Mouse (Mus musculus): ENCODE results near the gene Ubap2l. TPM values are rescaled to one million over a fixed set of nuclear protein-coding genes. Genes with fewer than 3 reads are reported as not detected.

Gene Ubap2l
- polyA plus RNA-seq, 1 experiment from 2014 or later = 157 TPM

DNA sequence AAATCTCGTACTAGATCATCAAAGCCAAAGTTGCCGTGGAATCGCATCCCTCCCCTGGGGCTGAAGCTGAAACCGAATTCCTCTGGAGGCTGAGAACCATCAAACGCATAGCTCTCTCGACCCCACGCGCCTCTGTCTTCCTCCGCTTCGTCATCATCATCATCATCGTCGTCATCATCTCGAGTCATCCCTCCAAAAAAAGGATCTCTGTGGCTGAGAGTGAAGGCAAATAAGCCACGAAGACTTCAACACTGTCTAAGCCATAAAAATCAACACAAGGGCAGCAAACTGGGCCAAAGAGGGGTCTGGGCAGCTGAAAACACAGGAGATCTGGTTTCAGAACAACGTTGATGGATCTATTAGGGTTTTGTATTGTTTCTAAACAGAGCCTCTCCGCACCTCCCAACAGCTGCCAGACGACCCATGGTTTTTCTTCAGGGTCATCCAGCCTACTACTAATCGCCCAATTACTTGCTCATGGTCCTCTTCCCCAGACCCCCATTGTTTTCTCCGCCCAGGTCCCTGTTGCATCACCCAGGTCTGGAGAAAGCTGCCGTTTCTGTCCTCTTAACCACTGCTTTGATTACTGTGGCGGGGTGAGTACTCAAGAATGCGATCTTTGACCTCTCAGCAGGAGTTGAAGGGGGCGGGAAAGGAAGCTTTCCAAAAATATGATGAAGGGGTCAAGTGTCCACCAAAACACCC is 54.5 kb downstream of the Ubap2l start:
- peak; percentile 76 for ATAC-seq (ENCODE audit: borderline replicate concordance, extremely low read depth, low FRiP score, low TSS enrichment)
- WGBS = 5% methylated on average over 23 of the region's 23 CpGs

GRCm38 (mm10) chr3:89994807-89995515 is 57.5 kb downstream of the Ubap2l start:
- WGBS = 89% methylated on average over 5 of the region's 5 CpGs
- no peak for ATAC-seq (ENCODE audit: borderline replicate concordance, extremely low read depth, low FRiP score, low TSS enrichment)
- Histone ChIP-seq H3K27ac (no peak overlapping the region), H3K4me1 (peaks cover 16% of the 10 kb centered on the region), H3K9ac (no peak overlapping the region), H3K27me3 (no peaks in the 10 kb centered on the region), H3K36me3 (peaks cover 30% of the 10 kb centered on the region), H3K4me3 (no peak overlapping the region), H3K9me3 (no peaks in the 10 kb centered on the region), H3K4me2 (no peak overlapping the region)

More for the DNA sequence above, 54.5 kb downstream of the Ubap2l start:
- Histone ChIP-seq H3K27me3 (no peaks in the 10 kb centered on the region), H3K9ac (peak overlapping the region; percentile 74), H3K36me3 (peaks cover 51% of the 10 kb centered on the region), H3K9me3 (no peaks in the 10 kb centered on the region), H3K4me3 (peak overlapping the region; percentile 64), H3K4me2 (peak overlapping the region; percentile 92), H3K4me1 (peaks cover 16% of the 10 kb centered on the region), H3K27ac (peak overlapping the region; percentile 94)

- WGBS = 89% methylated on average over 4 of the region's 4 CpGs
- H3K36me3 ChIP-seq = peaks cover 5% of the 10 kb centered on the region; the same call in 1 of the 2 replicates
- H3K4me1 ChIP-seq = no peaks in the 10 kb centered on the region
- H3K9me3 ChIP-seq = no peaks in the 10 kb centered on the region
- H3K27me3 ChIP-seq = no peaks in the 10 kb centered on the region
- no peak overlapping the region for H3K4me3 ChIP-seq
- H3K27ac ChIP-seq = no peak overlapping the region
- no peak overlapping the region for H3K4me2 ChIP-seq
- H3K9ac ChIP-seq = no peak overlapping the region
- ATAC-seq (ENCODE audit: borderline replicate concordance, extremely low read depth, low FRiP score, low TSS enrichment) = no peak
Observed at GRCm38 (mm10) chr3:89987822-89988221, 64.6 kb downstream of the Ubap2l start.

GRCm38 (mm10) chr3:89987211-89987610 is 65.2 kb downstream of the Ubap2l start:
- H3K4me3 ChIP-seq = no peak overlapping the region
- H3K27me3 ChIP-seq = no peaks in the 10 kb centered on the region
- no peak overlapping the region for H3K27ac ChIP-seq
- no peaks in the 10 kb centered on the region for H3K4me1 ChIP-seq
- WGBS = 51% methylated on average over 3 of the region's 3 CpGs
- ATAC-seq (ENCODE audit: borderline replicate concordance, extremely low read depth, low FRiP score, low TSS enrichment) = no peak
- H3K36me3 ChIP-seq = 0 out of 2 replicates have a peak, but pooled peaks cover 2% of the 10 kb centered on the region
- H3K4me2 ChIP-seq = no peak overlapping the region
- no peaks in the 10 kb centered on the region for H3K9me3 ChIP-seq
- H3K9ac ChIP-seq = no peak overlapping the region

- H3K9me3 ChIP-seq = no peaks in the 10 kb centered on the region
- H3K4me2 ChIP-seq = no peak overlapping the region
- H3K27me3 ChIP-seq = no peaks in the 10 kb centered on the region
- no peak overlapping the region for H3K27ac ChIP-seq
- H3K4me1 ChIP-seq = no peaks in the 10 kb centered on the region
- 69% methylated on average over 5 of the region's 5 CpGs for WGBS
- no peak overlapping the region for H3K9ac ChIP-seq
- no peaks in the 10 kb centered on the region for H3K36me3 ChIP-seq
- H3K4me3 ChIP-seq = no peak overlapping the region
- no peak for ATAC-seq (ENCODE audit: borderline replicate concordance, extremely low read depth, low FRiP score, low TSS enrichment)
Observed at GRCm38 (mm10) chr3:89982426-89982825, 70.0 kb downstream of the Ubap2l start.

- H3K9me3 ChIP-seq = no peaks in the 10 kb centered on the region
- no peak overlapping the region for H3K4me3 ChIP-seq
- no peak overlapping the region for H3K27ac ChIP-seq
- H3K4me2 ChIP-seq = no peak overlapping the region
- no peaks in the 10 kb centered on the region for H3K4me1 ChIP-seq
- H3K9ac ChIP-seq = no peak overlapping the region
- ATAC-seq (ENCODE audit: borderline replicate concordance, extremely low read depth, low FRiP score, low TSS enrichment) = no peak
- H3K27me3 ChIP-seq = no peaks in the 10 kb centered on the region
- no peaks in the 10 kb centered on the region for H3K36me3 ChIP-seq
Observed at GRCm38 (mm10) chr3:89976859-89977258, 75.6 kb downstream of the Ubap2l start.

- H3K9ac ChIP-seq = no peak overlapping the region
Observed at GRCm38 (mm10) chr3:89968509-89968908, 83.9 kb downstream of the Ubap2l start.

DNA sequence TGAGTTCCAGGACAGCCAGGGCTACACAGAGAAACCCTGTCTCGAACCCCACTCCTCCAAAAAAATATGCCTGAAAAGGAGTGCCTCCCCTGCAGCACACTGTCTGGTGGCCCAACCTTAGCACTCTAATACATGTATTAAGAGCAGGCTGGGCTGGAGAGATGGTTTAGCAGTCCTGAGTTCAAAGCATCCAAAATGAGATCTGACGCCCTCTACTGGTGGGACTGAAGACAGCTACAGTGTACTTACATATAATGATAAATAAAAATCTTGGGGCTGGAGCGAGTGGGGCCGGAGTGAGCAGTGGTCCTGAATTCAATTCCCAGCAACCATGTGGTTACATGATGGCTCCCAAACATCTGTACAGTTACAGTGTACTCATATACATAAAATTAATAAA is 85.5 kb downstream of the Ubap2l start:
- H3K4me1 ChIP-seq = peaks cover 10% of the 10 kb centered on the region
- WGBS = 72% methylated on average over 4 of the region's 4 CpGs

More at GRCm38 (mm10) chr3:89968509-89968908, 83.9 kb downstream of the Ubap2l start:
- H3K9me3 ChIP-seq = no peaks in the 10 kb centered on the region
- no peak overlapping the region for H3K27ac ChIP-seq
- no peak overlapping the region for H3K4me2 ChIP-seq
- H3K36me3 ChIP-seq = no peaks in the 10 kb centered on the region
- H3K27me3 ChIP-seq = no peaks in the 10 kb centered on the region
- WGBS = 52% methylated on average over 7 of the region's 7 CpGs
- H3K4me3 ChIP-seq = no peak overlapping the region
- ATAC-seq (ENCODE audit: borderline replicate concordance, extremely low read depth, low FRiP score, low TSS enrichment) = no peak
- H3K4me1 ChIP-seq = peaks cover 7% of the 10 kb centered on the region

GRCm38 (mm10) chr3:89965972-89966371 is 86.5 kb downstream of the Ubap2l start:
- WGBS = 89% methylated on average over 5 of the region's 5 CpGs
- H3K9me3 ChIP-seq = no peaks in the 10 kb centered on the region
- H3K9ac ChIP-seq = no peak overlapping the region
- no peak overlapping the region for H3K4me3 ChIP-seq
- no peak for ATAC-seq (ENCODE audit: borderline replicate concordance, extremely low read depth, low FRiP score, low TSS enrichment)
- no peaks in the 10 kb centered on the region for H3K27me3 ChIP-seq
- no peaks in the 10 kb centered on the region for H3K36me3 ChIP-seq
- no peak overlapping the region for H3K27ac ChIP-seq
- H3K4me1 ChIP-seq = peaks cover 20% of the 10 kb centered on the region
- no peak overlapping the region for H3K4me2 ChIP-seq

More for the DNA sequence above, 85.5 kb downstream of the Ubap2l start:
- no peak for ATAC-seq (ENCODE audit: borderline replicate concordance, extremely low read depth, low FRiP score, low TSS enrichment)
- Histone ChIP-seq H3K9me3 (no peaks in the 10 kb centered on the region), H3K36me3 (no peaks in the 10 kb centered on the region), H3K4me2 (no peak overlapping the region), H3K9ac (no peak overlapping the region), H3K27me3 (no peaks in the 10 kb centered on the region), H3K27ac (no peak overlapping the region), H3K4me3 (no peak overlapping the region)

DNA sequence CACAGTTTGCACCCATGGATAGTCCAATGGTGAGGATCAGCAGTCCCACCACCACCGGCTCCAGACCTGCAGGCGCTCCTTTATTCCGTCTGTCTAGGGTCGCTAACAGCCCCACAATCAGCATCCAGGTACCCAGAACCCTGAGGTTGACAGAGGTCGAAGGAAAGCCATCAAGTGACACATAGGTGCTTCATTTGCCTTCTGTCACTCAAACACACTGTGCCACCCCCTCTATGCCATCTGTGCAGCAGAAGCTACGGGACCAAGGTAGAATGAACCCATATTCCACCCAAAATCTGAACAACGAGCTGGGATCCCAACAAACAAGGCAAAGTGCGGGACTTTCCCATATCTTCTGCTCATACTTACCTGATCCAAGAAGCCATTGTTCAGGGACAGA is 86.9 kb downstream of the Ubap2l start:
- Histone ChIP-seq H3K9me3 (no peaks in the 10 kb centered on the region), H3K27ac (no peak overlapping the region), H3K36me3 (no peaks in the 10 kb centered on the region), H3K4me3 (no peak overlapping the region), H3K4me2 (no peak overlapping the region), H3K4me1 (peaks cover 24% of the 10 kb centered on the region), H3K27me3 (no peaks in the 10 kb centered on the region), H3K9ac (no peak overlapping the region)
- ATAC-seq (ENCODE audit: borderline replicate concordance, extremely low read depth, low FRiP score, low TSS enrichment) = no peak
- 94% methylated on average over 8 of the region's 8 CpGs for WGBS

DNA sequence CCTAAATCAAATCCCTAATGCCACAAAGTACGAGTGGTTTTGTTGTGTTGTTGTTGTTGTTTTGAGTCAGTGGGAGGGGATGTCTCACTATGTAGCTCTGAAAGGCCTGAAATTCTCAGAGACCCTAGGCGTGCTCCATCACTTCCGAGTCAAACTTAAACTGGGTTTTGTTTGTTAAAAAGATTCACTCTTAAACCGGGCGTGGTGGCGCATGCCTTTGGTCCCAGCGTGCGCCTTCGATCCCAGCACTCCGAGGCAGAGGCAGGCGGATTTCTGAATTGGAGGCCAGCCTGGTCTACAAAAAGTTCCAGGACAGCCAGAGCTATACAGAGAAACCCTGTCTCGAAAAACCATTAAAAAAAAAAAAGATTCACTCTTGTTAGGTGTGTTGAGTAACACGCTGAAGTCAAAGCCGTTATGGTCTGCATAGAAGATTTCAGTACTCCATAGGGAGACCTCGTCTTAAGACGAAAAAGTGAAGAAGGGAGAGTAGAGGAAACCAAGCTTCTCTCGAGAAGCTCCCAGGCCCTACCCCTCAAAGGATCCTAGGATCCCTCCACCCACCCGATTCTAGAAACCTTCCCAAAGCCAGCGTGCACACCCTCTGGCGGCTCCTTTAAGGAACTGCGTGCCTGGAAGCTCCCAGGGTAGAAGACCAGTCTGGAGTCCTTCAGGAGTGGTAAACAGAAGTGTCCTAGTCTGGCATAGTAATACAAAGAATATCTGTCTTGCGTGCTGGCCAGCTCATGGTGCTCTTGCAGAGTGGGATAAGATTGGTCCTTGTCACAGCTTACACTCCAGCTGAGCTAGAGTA is 88.3 kb downstream of the Ubap2l start:
- peaks cover 37% of the 10 kb centered on the region for H3K4me1 ChIP-seq
- H3K36me3 ChIP-seq = peaks cover 4% of the 10 kb centered on the region; the same call in 1 of the 2 replicates
- H3K27me3 ChIP-seq = no peaks in the 10 kb centered on the region
- peak overlapping the region; percentile 91 for H3K9ac ChIP-seq
- H3K9me3 ChIP-seq = no peaks in the 10 kb centered on the region
- H3K4me2 ChIP-seq = peak overlapping the region; percentile 95
- peak overlapping the region; percentile 95 for H3K4me3 ChIP-seq
- H3K27ac ChIP-seq = peak overlapping the region; percentile 98
- ATAC-seq (ENCODE audit: borderline replicate concordance, extremely low read depth, low FRiP score, low TSS enrichment) = peak; percentile 16; the same call in 1 of the 2 replicates
- WGBS = 22% methylated on average over 22 of the region's 22 CpGs

All from lung, embryonic 15.5 days (tissue).